Mouse (Mus musculus) bone marrow macrophage, adult 2 months (primary cell): Measurements from ENCODE around the gene Kifc1.

ENCODE experiments used
- CTCF ChIP-seq: IDR thresholded peaks from 2 replicates; pipeline ENCODE4 v1.5.1; 2012; ENCODE audit warnings: low read depth, mild to moderate bottlenecking, low read length, moderate library complexity
- POLR2A ChIP-seq: IDR thresholded peaks from 2 replicates; pipeline ENCODE4 v1.6.1; 2012; ENCODE audit warnings: mild to moderate bottlenecking, low read depth, low read length, borderline replicate concordance

GRCm38 (mm10) chr17:33900281-33900988, 10.0 kb upstream of the Kifc1 start:
- TF ChIP-seq POLR2A, result no peak
- TF ChIP-seq CTCF, result no peak
